Mouse (Mus musculus): Measurements from ENCODE around the gene Nup50.

DNA sequence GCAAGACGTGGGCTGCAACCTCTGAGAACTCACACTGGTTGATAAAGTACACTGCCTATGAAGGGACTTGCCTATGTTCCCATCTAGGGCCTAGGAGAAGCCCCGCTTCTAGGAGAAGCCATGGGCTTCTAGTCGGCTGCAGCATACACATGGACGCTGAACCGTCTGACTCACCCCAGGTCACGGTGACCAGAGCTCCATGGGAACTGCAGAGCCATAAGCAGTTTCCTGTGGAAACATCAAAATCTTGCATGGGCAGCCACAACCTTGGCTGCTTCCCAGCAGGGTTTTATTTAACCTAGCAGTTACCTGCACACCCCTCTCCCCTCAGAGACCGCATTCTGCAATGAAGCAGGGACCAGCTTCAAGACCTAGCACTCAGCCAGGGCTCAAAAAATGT is 60.5 kb downstream of the Nup50 start:
- no peak for TF ChIP-seq POLR2A (IDR thresholded peaks at IDR 0.05; ENCODE audit: insufficient read length, low read depth)
- TF ChIP-seq E2F4 (IDR thresholded peaks at IDR 0.05; ENCODE audit: insufficient read depth): no peak
- no peak for TF ChIP-seq TCF3 (IDR thresholded peaks at IDR 0.05; ENCODE audit: insufficient read length, low read depth)
- TF ChIP-seq CEBPB (IDR thresholded peaks at IDR 0.05; ENCODE audit: insufficient read depth, poor library complexity, severe bottlenecking): no peak
- TF ChIP-seq REST (IDR thresholded peaks at IDR 0.05; ENCODE audit: insufficient read depth, insufficient read length): no peak
- TF ChIP-seq MYOG (IDR thresholded peaks at IDR 0.05; ENCODE audit: control insufficient read depth in 1 of 3, insufficient read depth in 1 of 3, insufficient read length in 2 of 3, low read depth in 2 of 3): no peak
- TF ChIP-seq USF1 (IDR thresholded peaks at IDR 0.05; ENCODE audit: low read depth): no peak
- TF ChIP-seq TCF12 (IDR thresholded peaks at IDR 0.05; ENCODE audit: insufficient read depth, poor library complexity, severe bottlenecking): no peak
- no peak for TF ChIP-seq MYOD1 (IDR thresholded peaks at IDR 0.05; ENCODE audit: control insufficient read depth in 1 of 3, insufficient read length in 2 of 3, low read depth in 2 of 3)
- TF ChIP-seq MAX (IDR thresholded peaks at IDR 0.05; ENCODE audit: low read depth): no peak
- no peak for TF ChIP-seq POLR2AphosphoS2 (IDR thresholded peaks at IDR 0.05; ENCODE audit: insufficient read length, low read depth)
- no peak for TF ChIP-seq SRF (IDR thresholded peaks at IDR 0.05; ENCODE audit: control insufficient read depth, insufficient read length, low read depth)
